10 mouse cellular contexts compared by ENCODE assay signal in genomic region chr7:25683474-25684180, GRCm38 (mm10). TPM values are rescaled to one million over a fixed set of nuclear protein-coding genes. Genes with fewer than 3 reads are reported as not detected.
A peak's percentile ranks its signal among the peaks of the same experiment; 100 is the strongest.
DNase-seq lines count a peak whose midpoint lies in the region; ATAC-seq and TF ChIP-seq lines count a peak whose summit lies in the region.
"Had no signal": no experiment of that assay in that cellular context is flagged by ENCODE, and none has a peak within 500 bp of the region (broad histone marks: within the 10 kb centered on the region; RNA-seq: fewer than 3 reads in every experiment).

No protein-coding gene starts in this region.

- no peak for ATAC-seq in lung, postnatal 0 days
- ATAC-seq in kidney, embryonic 16.5 days (ENCODE audit: low FRiP score, low TSS enrichment) = no peak
- ATAC-seq in megakaryocyte progenitor cell, adult 5-6 weeks (replicated peaks; ENCODE audit: poor library complexity) = peak; percentile 40
- ATAC-seq: hindbrain, embryonic 16.5 days; Patski had no signal

- no peaks in the 10 kb centered on the region for H3K27me3 ChIP-seq in lung, postnatal 0 days (replicated peaks; ENCODE audit: insufficient read depth, low read length)
- H3K27me3 ChIP-seq in kidney, embryonic 16.5 days (ENCODE audit: insufficient read depth, low read length) = peaks cover 12% of the 10 kb centered on the region
- H3K27me3 ChIP-seq in hindbrain, embryonic 10.5 days (ENCODE audit: insufficient read depth, poor library complexity, severe bottlenecking) = peaks cover 54% of the 10 kb centered on the region
- H3K27me3 ChIP-seq: Patski had no signal

- no peak overlapping the region for H3K9ac ChIP-seq in lung, postnatal 0 days (replicated peaks; ENCODE audit: low read depth)
- no peak overlapping the region; the same call in 1 of the 2 replicates for H3K9ac ChIP-seq in kidney, embryonic 16.5 days (replicated peaks; ENCODE audit: low read length)

- no peaks in the 10 kb centered on the region for H3K36me3 ChIP-seq in lung, postnatal 0 days (ENCODE audit: insufficient read depth, low read length)
- H3K36me3 ChIP-seq in kidney, embryonic 16.5 days (ENCODE audit: insufficient read depth, low read length) = no peaks in the 10 kb centered on the region
- H3K36me3 ChIP-seq in hindbrain, embryonic 10.5 days = peaks cover 22% of the 10 kb centered on the region

- H3K4me2 ChIP-seq in lung, postnatal 0 days (replicated peaks; ENCODE audit: low read depth, low read length) = no peak overlapping the region
- no peak overlapping the region for H3K4me2 ChIP-seq in kidney, embryonic 16.5 days (replicated peaks; ENCODE audit: low read depth, low read length)

- peak; percentile 55 for DNase-seq in lung, postnatal 0 days (ENCODE audit: low spot score)
- no peak for DNase-seq in lung, adult 2 months
- peak; percentile 63 for DNase-seq in thymus, postnatal 4 days
- no peak for DNase-seq in layer of hippocampus, adult 8-10 months (ENCODE audit: low spot score in 2 of 2)
- no peak for DNase-seq in hindbrain, embryonic 10.5 days (ENCODE audit: low spot score)
- DNase-seq in cerebellum, postnatal 14 days = no peak

- 41% methylated on average over 7 of the region's 7 CpGs for WGBS in lung, postnatal 0 days
- 45% methylated on average over 7 of the region's 7 CpGs for WGBS in lung, adult 2 months
- WGBS in kidney, embryonic 16.5 days = 60% methylated on average over 7 of the region's 7 CpGs
- 67% methylated on average over 7 of the region's 7 CpGs for WGBS in hindbrain, embryonic 10.5 days

- H3K4me1 ChIP-seq in lung, postnatal 0 days (ENCODE audit: insufficient read depth, low read depth, low read length) = peaks cover 13% of the 10 kb centered on the region; the same call in 1 of the 2 replicates
- H3K4me1 ChIP-seq in lung, adult 2 months (ENCODE audit: control insufficient read depth, insufficient read depth, low read length) = peaks cover 4% of the 10 kb centered on the region
- H3K4me1 ChIP-seq in kidney, embryonic 16.5 days (ENCODE audit: insufficient read depth, low read length) = peaks cover 32% of the 10 kb centered on the region
- H3K4me1 ChIP-seq in hindbrain, embryonic 10.5 days (replicated peaks) = peaks cover 59% of the 10 kb centered on the region

- no peaks in the 10 kb centered on the region for H3K9me3 ChIP-seq in lung, postnatal 0 days (ENCODE audit: low read length)
- no peaks in the 10 kb centered on the region for H3K9me3 ChIP-seq in kidney, embryonic 16.5 days (ENCODE audit: low read length)
- no peaks in the 10 kb centered on the region for H3K9me3 ChIP-seq in hindbrain, embryonic 10.5 days

- no peak overlapping the region for H3K27ac ChIP-seq in lung, postnatal 0 days (ENCODE audit: low read length)
- H3K27ac ChIP-seq in kidney, embryonic 16.5 days (ENCODE audit: low read length) = 0 out of 2 replicates have a peak overlapping the region, but pooled peaks have one; percentile 25
- no peak overlapping the region for H3K27ac ChIP-seq in hindbrain, embryonic 10.5 days

- TF ChIP-seq POLR2A in lung, adult 2 months (IDR thresholded peaks at IDR 0.05; ENCODE audit: borderline replicate concordance, extremely low read depth, low read depth, low read length) = no peak

- H3K4me3 ChIP-seq in lung, postnatal 0 days (ENCODE audit: low read depth, low read length) = no peak overlapping the region
- H3K4me3 ChIP-seq in lung, adult 2 months (replicated peaks; ENCODE audit: extremely low read depth, low read depth, low read length) = no peak overlapping the region
- no peak overlapping the region for H3K4me3 ChIP-seq in kidney, embryonic 16.5 days (ENCODE audit: low read length)
- no peak overlapping the region for H3K4me3 ChIP-seq in hindbrain, embryonic 10.5 days

- no peak for TF ChIP-seq CTCF in lung, postnatal 0 days (IDR thresholded peaks at IDR 0.05)
- no peak for TF ChIP-seq CTCF in lung, adult 2 months (IDR thresholded peaks at IDR 0.05; ENCODE audit: insufficient read depth, low read length)

- TF ChIP-seq EP300 in lung, postnatal 0 days (IDR thresholded peaks at IDR 0.05) = no peak

RNA-seq across cellular contexts. Expression of gene B9d2, which starts 3.0 kb away (rescaled TPM):
- polyA plus RNA-seq in lung, postnatal 0 days (2015; fragmentation: Nextera tagmentation; extraction: Ambion mirVana) = 28.6 and 28.8 TPM in 2 replicates
- polyA plus RNA-seq in lung, adult 2 months (2012; rRNA removed) = 51.7 and 53.4 TPM in 2 replicates
- 35.0 and 35.8 TPM in 2 replicates for polyA plus RNA-seq in kidney, embryonic 16.5 days (2015; fragmentation: Nextera tagmentation; extraction: Ambion mirVana)
- 34.4 and 38.7 TPM in 2 replicates for total RNA-seq in megakaryocyte progenitor cell, adult 5-6 weeks (2015)
- total RNA-seq in megakaryocyte progenitor cell, adult 5-6 weeks (2017) = 38.2 and 39.8 TPM in 2 replicates
- 10 to 100 TPM; 21.0 to 23.9 (median 21.8) TPM for total RNA-seq in layer of hippocampus, adult 8-10 months (2022)
- polyA plus RNA-seq in hindbrain, embryonic 10.5 days (2016; fragmentation: Nextera tagmentation; extraction: Ambion mirVana) = 38.3 and 44.6 TPM in 2 replicates

RNA-seq across cellular contexts. Expression of gene Tgfb1, which starts 3.2 kb away (rescaled TPM):
- 6.6 and 9.0 TPM in 2 replicates for polyA plus RNA-seq in lung, postnatal 0 days (2015; fragmentation: Nextera tagmentation; extraction: Ambion mirVana)
- 68.3 and 71.1 TPM in 2 replicates for polyA plus RNA-seq in lung, adult 2 months (2012; rRNA removed)
- polyA plus RNA-seq in kidney, embryonic 16.5 days (2015; fragmentation: Nextera tagmentation; extraction: Ambion mirVana) = 2.9 and 3.7 TPM in 2 replicates
- total RNA-seq in megakaryocyte progenitor cell, adult 5-6 weeks (2015) = 237 and 286 TPM in 2 replicates
- 35.7 and 35.8 TPM in 2 replicates for total RNA-seq in megakaryocyte progenitor cell, adult 5-6 weeks (2017)
- 10 to 100 TPM in 2 of 4 experiments, 1 to 10 TPM in 2; 7.2 to 26.4 (median 15.7) TPM for total RNA-seq in layer of hippocampus, adult 8-10 months (2022)
- 0.81 and 2.1 TPM in 2 replicates for polyA plus RNA-seq in hindbrain, embryonic 10.5 days (2016; fragmentation: Nextera tagmentation; extraction: Ambion mirVana)

RNA-seq across cellular contexts. Expression of gene Tmem91, which starts 8.7 kb away (rescaled TPM):
- polyA plus RNA-seq in lung, postnatal 0 days (2015; fragmentation: Nextera tagmentation; extraction: Ambion mirVana) = 1.2 and 2.0 TPM in 2 replicates
- 0.37 and 0.86 TPM in 2 replicates for polyA plus RNA-seq in lung, adult 2 months (2012; rRNA removed)
- 2.3 and 3.7 TPM in 2 replicates for polyA plus RNA-seq in kidney, embryonic 16.5 days (2015; fragmentation: Nextera tagmentation; extraction: Ambion mirVana)
- 0.69 and 1.0 TPM in 2 replicates for total RNA-seq in megakaryocyte progenitor cell, adult 5-6 weeks (2015)
- not detected in 2 replicates for total RNA-seq in megakaryocyte progenitor cell, adult 5-6 weeks (2017)
- total RNA-seq in layer of hippocampus, adult 8-10 months (2022) = 10 to 100 TPM; 10.8 to 16.2 (median 15.1) TPM
- 3.1 and 3.2 TPM in 2 replicates for polyA plus RNA-seq in hindbrain, embryonic 10.5 days (2016; fragmentation: Nextera tagmentation; extraction: Ambion mirVana)

RNA-seq across cellular contexts. Expression of gene Exosc5, which starts 24.7 kb away (rescaled TPM):
- 46.7 and 49.7 TPM in 2 replicates for polyA plus RNA-seq in lung, postnatal 0 days (2015; fragmentation: Nextera tagmentation; extraction: Ambion mirVana)
- 53.1 and 60.8 TPM in 2 replicates for polyA plus RNA-seq in lung, adult 2 months (2012; rRNA removed)
- 90.0 and 92.6 TPM in 2 replicates for polyA plus RNA-seq in kidney, embryonic 16.5 days (2015; fragmentation: Nextera tagmentation; extraction: Ambion mirVana)
- 80.7 and 84.9 TPM in 2 replicates for total RNA-seq in megakaryocyte progenitor cell, adult 5-6 weeks (2015)
- 55.6 and 71.8 TPM in 2 replicates for total RNA-seq in megakaryocyte progenitor cell, adult 5-6 weeks (2017)
- 10 to 100 TPM; 23.1 to 32.2 (median 27.5) TPM for total RNA-seq in layer of hippocampus, adult 8-10 months (2022)
- 75.6 and 76.4 TPM in 2 replicates for polyA plus RNA-seq in hindbrain, embryonic 10.5 days (2016; fragmentation: Nextera tagmentation; extraction: Ambion mirVana)

RNA-seq across cellular contexts. Expression of gene Bckdha, which starts 24.8 kb away (rescaled TPM):
- 61.8 and 71.7 TPM in 2 replicates for polyA plus RNA-seq in lung, postnatal 0 days (2015; fragmentation: Nextera tagmentation; extraction: Ambion mirVana)
- polyA plus RNA-seq in lung, adult 2 months (2012; rRNA removed) = 140 and 143 TPM in 2 replicates
- polyA plus RNA-seq in kidney, embryonic 16.5 days (2015; fragmentation: Nextera tagmentation; extraction: Ambion mirVana) = 90.3 and 91.7 TPM in 2 replicates
- total RNA-seq in megakaryocyte progenitor cell, adult 5-6 weeks (2015) = 37.6 and 46.7 TPM in 2 replicates
- total RNA-seq in megakaryocyte progenitor cell, adult 5-6 weeks (2017) = 48.6 and 52.0 TPM in 2 replicates
- 10 to 100 TPM; 34.4 to 42.3 (median 39.3) TPM for total RNA-seq in layer of hippocampus, adult 8-10 months (2022)
- polyA plus RNA-seq in hindbrain, embryonic 10.5 days (2016; fragmentation: Nextera tagmentation; extraction: Ambion mirVana) = 45.3 and 49.4 TPM in 2 replicates

Comparison
In these comparisons a context has a peak if more than half of its experiments do, and no peak if none do; other contexts are left out.
1. DNase-seq: peak in lung, postnatal 0 days (single experiment) and thymus, postnatal 4 days (single experiment); none in lung, adult 2 months (single experiment), layer of hippocampus, adult 8-10 months (0 of 2), hindbrain, embryonic 10.5 days (single experiment) and cerebellum, postnatal 14 days (0 of 2).